Mouse (Mus musculus) hindbrain, postnatal 0 days (tissue): ENCODE measurements around the gene Atp6v1fnb. TPM values are rescaled to one million over a fixed set of nuclear protein-coding genes. Genes with fewer than 3 reads are reported as not detected.

ENCODE experiments used
- ATAC-seq: fragments of 200-750 bp; cut with Nextera tagmentation; 2 replicates; pipeline ENCODE4 v1.8.0; 2017; ENCODE audit warnings: mild to moderate bottlenecking, moderate TSS enrichment, moderate library complexity
- DNase-seq: peaks from one replicate; pipeline ENCODE4 v3.0.0-alpha.2; 2015; ENCODE audit warnings: low spot score
- H3K27ac ChIP-seq: fragments of 300-500 bp; sonication (generic); 2 replicates; pipeline ENCODE4 v1.5.1; 2014; ENCODE audit warnings: mild to moderate bottlenecking
- H3K27me3 ChIP-seq: fragments of 300-500 bp; sonication (generic); 2 replicates; pipeline ENCODE4 v1.6.1; 2014; ENCODE audit warnings: low read length, mixed read lengths; ENCODE audit not compliant: insufficient read depth
- H3K36me3 ChIP-seq: fragments of 300-500 bp; sonication (generic); 2 replicates; pipeline ENCODE4 v1.6.1; 2014; ENCODE audit warnings: low read length, mixed read lengths; ENCODE audit not compliant: insufficient read depth
- H3K4me1 ChIP-seq: fragments of 300-500 bp; sonication (generic); 2 replicates; pipeline ENCODE4 v1.6.1; 2014; ENCODE audit warnings: antibody characterized with exemption, low read length, mixed read lengths; ENCODE audit not compliant: insufficient read depth
- H3K4me2 ChIP-seq: fragments of 300-500 bp; sonication (generic); 2 replicates; pipeline ENCODE4 v1.6.1; 2014; ENCODE audit warnings: low read depth, mild to moderate bottlenecking, low read length, moderate library complexity, mixed read lengths
- H3K4me3 ChIP-seq: fragments of 300-500 bp; sonication (generic); 2 replicates; pipeline ENCODE4 v1.5.1; 2014; ENCODE audit warnings: low read length
- H3K9ac ChIP-seq: fragments of 300-500 bp; sonication (generic); replicated peaks from 2 replicates; pipeline ENCODE4 v1.6.1; 2014; ENCODE audit warnings: mild to moderate bottlenecking, low read length, moderate library complexity, mixed read lengths
- H3K9me3 ChIP-seq: fragments of 300-500 bp; sonication (generic); 2 replicates; pipeline ENCODE4 v1.6.1; 2016; ENCODE audit warnings: low read length, mixed read lengths
- CTCF ChIP-seq: IDR thresholded peaks from 2 replicates; pipeline ENCODE4 v1.5.1; 2016; ENCODE audit warnings: antibody characterized with exemption, control low read depth, low read depth
- WGBS: fragments of 180-500 bp; shearing (Covaris S2); extraction: QIAGEN DNeasy Blood & Tissue Kit; methylation state at CpG from one replicate; pipeline ENCODE4 v1.1.7; 2014; 5-methylcytosine and 5-hydroxymethylcytosine counted together
- polyA plus RNA-seq: library from polyadenylated mRNA; unstranded; fragments of >200 nt; fragmentation: Nextera tagmentation; extraction: Ambion mirVana; gene quantifications from 2 replicates; pipeline ENCODE4 v1.2.1, GENCODE M21; 2015
- total RNA-seq: library from RNA; depleted of rRNA; stranded (reverse); fragments of >200 nt; gene quantifications from 2 replicates; pipeline ENCODE4 v1.2.3, GENCODE M21; 2014

The Atp6v1fnb gene
- total and polyA plus RNA-seq, 2 experiments from 2014 or later: not detected

DNA sequence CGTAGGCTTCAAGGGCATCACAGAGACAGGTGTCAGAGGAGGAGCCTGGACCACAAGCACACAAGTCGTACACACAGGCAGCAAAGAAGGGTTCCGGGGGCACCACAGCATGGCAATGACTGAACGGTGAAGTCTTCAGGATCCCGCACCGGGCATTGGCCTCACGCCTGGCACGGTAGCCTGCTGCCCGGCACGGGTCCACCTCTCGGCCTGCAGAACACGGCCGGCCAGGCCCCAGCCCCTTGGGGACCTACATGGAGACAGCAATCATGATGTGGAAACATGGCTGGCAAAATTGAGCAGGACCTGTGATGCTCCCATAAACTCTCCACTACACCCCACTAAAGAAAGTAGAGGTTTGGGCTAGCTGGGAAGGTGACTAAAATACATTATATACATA lies 11.5 kb downstream of the Atp6v1fnb start:
- WGBS: 92% methylated on average over 13 of the region's 13 CpGs
- DNase-seq (no peak), ATAC-seq (no peak)
- Histone ChIP-seq H3K36me3 (no peaks in the 10 kb centered on the region), H3K27me3 (no peaks in the 10 kb centered on the region), H3K4me1 (no peaks in the 10 kb centered on the region), H3K27ac (no peak overlapping the region), H3K4me2 (no peak overlapping the region), H3K4me3 (no peak overlapping the region), H3K9me3 (no peaks in the 10 kb centered on the region), H3K9ac (no peak overlapping the region)
- TF ChIP-seq CTCF: no peak

DNA sequence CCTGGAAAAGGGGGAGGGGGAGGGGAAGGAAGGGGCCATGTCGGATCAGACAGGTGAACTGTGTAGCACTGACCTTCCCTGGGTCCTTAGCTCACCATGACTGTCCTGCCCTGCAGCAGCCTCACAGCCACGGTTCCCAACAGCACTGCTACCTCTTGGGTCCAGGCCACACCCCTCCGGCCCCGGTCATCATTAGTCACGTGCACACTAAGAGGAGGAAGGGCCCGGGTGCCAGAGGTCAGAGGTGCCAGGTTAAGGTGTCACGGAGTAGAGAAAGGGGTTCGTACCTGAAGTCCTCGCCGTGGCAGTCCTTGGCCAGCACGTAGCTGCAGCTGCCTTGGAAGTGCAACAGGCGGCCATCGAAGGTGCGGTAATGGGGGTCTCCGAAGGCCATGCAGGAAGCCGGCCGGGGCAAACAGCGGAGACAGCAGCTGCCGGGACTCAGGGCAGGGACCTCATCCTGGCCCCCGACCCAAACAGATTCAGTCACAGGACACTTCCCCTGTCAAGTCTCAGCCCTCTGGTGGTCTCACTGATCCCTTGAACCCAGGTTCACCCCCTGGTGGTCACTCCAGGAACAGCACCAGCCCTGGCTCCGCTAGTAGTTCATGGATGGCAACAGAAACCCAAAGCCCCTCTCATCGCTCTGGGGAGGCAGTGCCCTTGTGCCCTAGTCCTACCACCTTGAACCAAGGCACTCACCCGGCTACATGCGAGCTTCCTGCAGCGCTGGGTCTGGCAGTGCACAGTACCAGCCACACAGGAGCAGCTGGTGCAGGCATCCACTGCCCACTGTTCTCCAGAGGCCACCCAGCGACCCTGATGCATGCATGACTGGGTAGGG lies 13.7 kb downstream of the Atp6v1fnb start:
- no peaks in the 10 kb centered on the region for H3K4me1 ChIP-seq
- TF ChIP-seq CTCF: peak; percentile 96
- no peaks in the 10 kb centered on the region for H3K9me3 ChIP-seq
- no peak overlapping the region for H3K9ac ChIP-seq
- WGBS: 5% methylated on average over 26 of the region's 26 CpGs
- no peak overlapping the region for H3K27ac ChIP-seq
- H3K4me2 ChIP-seq: peak overlapping the region; percentile 62
- DNase-seq: peak; percentile 82
- H3K4me3 ChIP-seq: peak overlapping the region; percentile 21
- H3K27me3 ChIP-seq: no peaks in the 10 kb centered on the region
- H3K36me3 ChIP-seq: no peaks in the 10 kb centered on the region
- peak; percentile 64 for ATAC-seq

DNA sequence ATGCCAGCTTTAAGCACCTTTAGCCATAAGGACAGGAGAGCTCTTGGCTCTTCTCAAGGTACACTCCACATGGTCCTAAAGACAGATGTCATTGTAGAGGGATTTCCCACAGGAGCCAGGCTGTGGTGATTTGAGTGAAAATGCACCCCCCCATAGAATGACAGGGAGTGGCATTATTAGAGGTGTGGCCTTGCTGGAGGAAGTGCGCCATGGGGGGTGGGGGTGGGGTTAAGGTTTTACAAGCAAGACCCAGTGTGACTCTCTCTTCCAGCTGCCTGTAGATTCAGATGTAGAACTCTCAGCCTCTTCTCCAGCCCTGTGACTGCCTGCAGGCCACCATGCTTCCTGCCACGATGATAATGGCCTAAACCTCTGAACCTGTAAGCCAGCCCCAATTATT lies 14.7 kb downstream of the Atp6v1fnb start:
- no peaks in the 10 kb centered on the region for H3K36me3 ChIP-seq
- no peaks in the 10 kb centered on the region for H3K27me3 ChIP-seq
- no peak for TF ChIP-seq CTCF
- no peak overlapping the region for H3K9ac ChIP-seq
- no peak overlapping the region for H3K27ac ChIP-seq
- no peaks in the 10 kb centered on the region for H3K4me1 ChIP-seq
- ATAC-seq (no peak), DNase-seq (no peak)
- WGBS: 53% methylated on average over 2 of the region's 2 CpGs
- H3K9me3 ChIP-seq: no peaks in the 10 kb centered on the region
- H3K4me2 ChIP-seq: no peak overlapping the region
- no peak overlapping the region for H3K4me3 ChIP-seq

DNA sequence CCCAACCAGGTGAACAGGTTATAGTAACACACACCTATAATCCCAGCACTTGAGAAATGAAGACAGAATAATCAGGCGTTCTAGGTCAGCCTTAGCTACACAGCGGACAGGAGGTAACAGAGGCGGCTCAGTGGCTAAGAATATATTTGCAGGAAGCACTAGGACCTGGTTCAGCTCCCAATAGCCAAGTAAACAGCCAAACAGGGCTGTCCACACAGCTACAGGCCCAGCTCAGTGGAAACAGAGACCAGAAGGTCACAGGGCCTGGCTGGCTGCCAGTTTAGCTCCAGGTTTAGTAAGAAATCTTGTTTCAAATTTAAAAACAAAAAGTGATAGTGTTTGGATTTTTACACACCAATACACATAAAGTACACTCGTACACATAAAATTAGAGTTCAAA lies 22.9 kb downstream of the Atp6v1fnb start:
- H3K9me3 ChIP-seq: no peaks in the 10 kb centered on the region
- no peaks in the 10 kb centered on the region for H3K36me3 ChIP-seq
- no peak overlapping the region for H3K9ac ChIP-seq
- no peak for DNase-seq
- no peak for TF ChIP-seq CTCF
- WGBS: 87% methylated on average over 4 of the region's 4 CpGs
- H3K4me2 ChIP-seq: no peak overlapping the region
- H3K27me3 ChIP-seq: peaks cover 14% of the 10 kb centered on the region; the same call in 1 of the 2 replicates
- H3K4me3 ChIP-seq: no peak overlapping the region
- H3K4me1 ChIP-seq: no peaks in the 10 kb centered on the region
- no peak for ATAC-seq
- no peak overlapping the region for H3K27ac ChIP-seq

DNA sequence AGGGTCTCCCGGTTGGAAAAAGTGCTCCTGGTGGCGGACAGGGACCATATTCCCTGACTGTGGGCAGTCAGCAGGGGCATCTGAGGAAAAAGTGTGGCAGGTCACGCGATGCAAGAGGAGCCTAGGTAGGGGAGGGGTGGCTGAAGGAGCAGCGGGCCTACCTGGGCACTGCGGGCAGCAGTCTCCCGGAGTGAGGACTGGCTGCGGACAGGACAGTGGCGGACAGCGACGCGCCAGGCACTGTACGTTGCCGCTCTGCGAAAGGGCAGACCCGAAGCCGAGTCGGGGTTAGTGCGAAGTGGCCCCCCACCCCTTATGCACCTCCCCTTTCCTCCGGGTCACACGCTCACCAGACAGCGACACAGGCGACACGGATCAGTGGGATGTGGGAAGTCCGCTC lies 25.0 kb downstream of the Atp6v1fnb start:
- H3K4me1 ChIP-seq: no peaks in the 10 kb centered on the region
- H3K36me3 ChIP-seq: no peaks in the 10 kb centered on the region
- H3K4me2 ChIP-seq: peak overlapping the region; percentile 25; the same call in 1 of the 2 replicates
- no peak overlapping the region for H3K4me3 ChIP-seq
- ATAC-seq (no peak), DNase-seq (no peak)
- H3K9ac ChIP-seq: no peak overlapping the region
- H3K9me3 ChIP-seq: no peaks in the 10 kb centered on the region
- no peak for TF ChIP-seq CTCF
- 19% methylated on average over 24 of the region's 25 CpGs for WGBS
- no peak overlapping the region for H3K27ac ChIP-seq
- H3K27me3 ChIP-seq: peaks cover 14% of the 10 kb centered on the region; the same call in 1 of the 2 replicates

DNA sequence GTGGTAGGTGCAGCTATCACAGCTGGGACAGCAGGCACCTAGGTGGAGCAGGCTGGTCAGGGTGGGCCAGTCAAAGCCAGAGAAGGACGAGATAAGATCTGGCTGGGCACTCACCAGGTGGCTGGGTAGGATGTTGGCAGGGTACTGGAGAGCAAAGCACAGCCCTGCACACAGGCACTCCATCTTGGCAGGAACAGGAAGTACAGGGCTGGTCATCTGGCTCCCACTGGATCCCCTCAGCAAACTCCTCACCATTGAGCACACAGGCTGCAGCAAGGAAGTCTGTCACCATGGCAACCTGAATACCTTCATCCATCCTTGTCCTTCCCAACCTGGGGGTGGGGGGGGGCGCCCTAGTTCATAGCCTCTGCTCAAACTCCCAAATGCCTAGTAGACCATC lies 26.6 kb downstream of the Atp6v1fnb start:
- no peak overlapping the region for H3K27ac ChIP-seq
- TF ChIP-seq CTCF: no peak
- no peak overlapping the region for H3K9ac ChIP-seq
- no peaks in the 10 kb centered on the region for H3K4me1 ChIP-seq
- H3K36me3 ChIP-seq: no peaks in the 10 kb centered on the region
- no peak overlapping the region for H3K4me3 ChIP-seq
- peak; percentile 60 for ATAC-seq
- no peak overlapping the region for H3K4me2 ChIP-seq
- WGBS: 38% methylated on average over 2 of the region's 2 CpGs
- no peaks in the 10 kb centered on the region for H3K9me3 ChIP-seq
- peaks cover 14% of the 10 kb centered on the region; the same call in 1 of the 2 replicates for H3K27me3 ChIP-seq
- DNase-seq: peak; percentile 43

DNA sequence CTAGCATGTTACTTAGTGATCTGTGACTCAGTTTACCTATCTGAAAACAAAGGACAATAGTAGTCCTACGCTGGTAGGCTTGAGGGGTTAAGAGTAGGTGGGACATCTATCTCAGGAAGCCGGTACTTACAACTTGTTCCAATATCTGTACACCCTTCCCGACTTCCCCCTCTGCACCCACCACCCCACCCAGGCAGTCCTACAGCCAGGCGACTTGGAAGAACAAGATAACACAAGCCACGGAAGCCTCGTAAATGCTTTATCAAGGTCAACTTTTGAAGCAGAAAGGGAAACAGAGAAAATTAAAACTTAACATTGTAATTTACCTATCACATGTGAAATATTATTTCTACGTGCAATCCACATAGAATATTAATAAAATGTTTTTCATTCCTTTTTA lies 28.9 kb downstream of the Atp6v1fnb start:
- no peak for ATAC-seq
- no peak for DNase-seq
- Histone ChIP-seq H3K9me3 (no peaks in the 10 kb centered on the region), H3K27me3 (peaks cover 14% of the 10 kb centered on the region; the same call in 1 of the 2 replicates), H3K4me1 (no peaks in the 10 kb centered on the region), H3K36me3 (no peaks in the 10 kb centered on the region), H3K9ac (no peak overlapping the region), H3K27ac (no peak overlapping the region), H3K4me2 (no peak overlapping the region), H3K4me3 (no peak overlapping the region)
- TF ChIP-seq CTCF: no peak
- WGBS: 94% methylated on average over 7 of the region's 7 CpGs
